Mouse (Mus musculus): ENCODE data around the gene Dicer1. TPM values are rescaled to one million over a fixed set of nuclear protein-coding genes. Genes with fewer than 3 reads are reported as not detected.

The Dicer1 gene
- total RNA-seq, 2 experiments from 2014 or later = 63.3 to 65.4 TPM

DNA sequence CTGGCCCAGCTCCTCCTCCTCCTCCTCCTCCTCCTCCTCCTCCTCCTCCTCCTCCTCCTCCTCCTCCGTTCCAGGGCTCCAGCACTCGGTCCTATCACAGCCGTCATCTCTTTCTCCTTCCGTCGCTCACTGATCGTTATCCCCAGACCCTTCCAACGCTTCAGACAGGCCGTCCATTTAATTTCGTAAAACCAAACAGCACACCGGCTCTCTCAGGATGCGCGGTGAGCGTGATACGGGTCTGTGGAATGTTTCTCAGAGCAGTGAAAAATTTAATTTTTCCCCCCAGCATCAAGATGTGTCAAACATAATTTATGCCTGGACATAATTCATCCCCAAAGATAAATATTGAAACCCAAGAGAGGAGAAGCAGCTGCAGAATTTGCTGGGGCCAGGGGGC, 73.3 kb downstream of the Dicer1 start:
- DNase-seq (ENCODE audit: low spot score in 2 of 2) = no peak

DNA sequence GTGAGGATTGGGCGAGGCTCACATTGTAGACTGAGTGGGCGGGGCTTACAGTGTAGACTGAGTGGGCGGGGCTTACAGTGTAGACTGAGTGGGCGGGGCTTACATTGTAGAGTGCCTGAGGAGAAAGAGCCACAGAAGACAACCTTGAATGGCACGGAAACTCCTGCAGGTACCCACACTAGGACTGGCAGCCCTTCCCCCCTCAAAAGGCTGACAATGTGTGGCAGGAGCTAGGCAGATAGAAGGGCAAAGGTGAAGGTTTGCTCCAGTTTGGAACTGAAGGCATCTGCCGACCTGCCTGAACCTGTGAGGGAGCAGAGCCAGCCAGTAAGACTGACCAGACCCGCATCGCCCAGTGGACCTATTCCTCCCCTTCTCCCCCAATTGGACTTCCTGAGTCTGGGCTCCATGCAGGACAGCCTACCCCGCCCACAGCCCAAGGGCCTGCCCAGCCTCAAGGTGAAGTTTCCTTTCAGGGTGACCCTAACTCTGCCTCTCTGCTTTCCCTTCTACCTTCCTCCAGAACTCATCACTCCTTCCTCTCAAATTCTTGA, 74.3 kb downstream of the Dicer1 start:
- no peak for DNase-seq (ENCODE audit: low spot score in 2 of 2)

DNA sequence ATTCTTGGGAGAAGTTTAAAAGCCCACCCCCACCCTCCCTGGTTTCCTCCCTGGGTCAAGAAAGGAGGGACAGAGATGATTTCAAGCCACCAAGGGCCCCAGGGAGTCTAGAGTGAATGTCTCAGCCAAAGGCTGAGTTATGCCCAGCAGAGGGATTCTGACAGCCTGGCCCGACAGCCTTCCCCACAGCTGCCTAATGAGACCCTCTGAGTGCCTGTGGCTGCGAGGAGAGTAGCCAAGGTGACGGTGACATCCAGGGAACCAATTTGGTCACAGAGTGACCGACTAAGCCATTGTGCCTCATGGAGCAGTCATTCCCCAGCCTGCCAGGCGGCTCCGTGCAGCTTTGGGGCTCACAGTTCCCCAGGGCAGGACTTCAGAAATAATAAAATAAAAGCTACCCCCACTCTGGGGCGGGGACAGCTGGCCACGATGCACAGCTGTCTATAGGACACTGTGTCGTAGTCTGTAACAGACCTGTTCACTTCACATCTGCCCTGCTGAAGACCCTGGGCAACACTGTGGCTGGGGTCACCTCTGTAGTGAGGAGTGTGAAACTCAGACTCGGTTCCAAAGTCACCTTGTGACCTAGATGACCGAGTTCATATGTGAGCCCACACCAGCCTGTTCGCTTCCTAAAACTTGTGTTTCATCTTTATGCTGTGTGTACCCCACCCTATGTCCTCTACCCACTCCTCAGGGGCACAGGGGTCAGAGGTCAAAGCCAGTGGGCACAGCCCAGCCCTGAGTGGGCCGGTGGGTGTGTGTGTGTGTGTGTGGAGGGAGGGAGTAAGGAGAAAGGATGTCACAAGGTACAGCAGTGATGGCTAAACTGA, 75.0 kb downstream of the Dicer1 start:
- DNase-seq (ENCODE audit: low spot score in 2 of 2) = no peak

- no peak for DNase-seq (ENCODE audit: low spot score in 2 of 2)
Observed at GRCm38 (mm10) chr12:104672976-104673375, 78.8 kb downstream of the Dicer1 start.

DNA sequence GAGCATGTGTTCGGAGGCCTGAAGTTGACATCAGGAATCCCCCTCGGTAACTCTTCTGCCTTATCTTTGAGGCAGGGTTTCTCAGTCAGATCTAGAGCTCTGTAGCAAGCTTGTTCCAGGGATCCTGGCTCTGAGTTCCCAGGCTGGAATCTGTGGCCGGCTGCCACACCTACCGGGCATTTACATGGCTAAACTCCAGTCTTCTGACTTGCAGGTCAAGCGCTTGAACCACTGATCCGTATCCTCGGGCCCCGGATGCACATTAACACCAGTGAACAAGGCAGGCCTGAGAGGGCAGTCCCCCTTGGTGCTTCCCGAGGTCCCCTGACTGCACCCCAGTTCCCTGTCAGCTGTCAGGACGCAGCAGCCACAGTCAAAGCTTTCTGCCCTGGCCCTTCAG, 79.3 kb downstream of the Dicer1 start:
- no peak for DNase-seq (ENCODE audit: low spot score in 2 of 2)

DNA sequence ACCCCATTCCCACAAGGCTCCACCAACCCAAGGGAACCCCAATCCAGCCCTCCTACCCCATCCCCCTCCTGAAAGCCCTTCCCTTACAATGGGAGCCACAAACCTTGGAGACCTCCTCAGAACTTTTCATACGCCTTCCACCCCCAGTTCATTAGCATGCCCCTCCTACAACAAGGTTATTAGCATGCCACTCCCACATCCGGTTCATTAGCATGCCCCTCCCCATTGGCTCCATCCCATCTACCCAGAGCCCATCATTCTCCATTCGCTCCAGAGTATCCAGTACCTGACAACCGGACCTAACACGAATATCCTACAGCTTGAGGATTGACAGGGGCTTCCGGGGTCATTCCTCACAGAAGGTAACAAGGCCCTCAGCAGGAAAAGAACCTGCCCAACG, 83.9 kb downstream of the Dicer1 start:
- DNase-seq (ENCODE audit: low spot score in 2 of 2) = no peak

DNA sequence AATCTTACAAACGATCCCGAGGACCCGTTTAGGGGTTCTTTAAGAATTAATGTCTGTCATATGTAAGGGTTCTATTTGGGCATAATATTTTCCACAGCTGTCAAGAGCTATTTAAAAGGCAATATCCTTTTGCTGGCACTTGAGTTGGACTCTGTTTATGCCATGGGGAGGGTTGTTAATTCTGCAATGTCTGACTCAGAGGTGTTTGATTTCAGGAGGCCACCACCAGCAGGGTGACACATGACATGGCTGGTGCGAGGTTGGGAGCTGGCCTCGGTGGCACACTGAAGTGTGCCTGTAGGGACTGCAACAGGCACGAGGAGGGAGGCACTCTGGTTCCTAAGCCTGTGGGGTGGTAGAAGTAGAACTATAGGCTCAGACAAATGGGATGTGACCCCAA, 85.8 kb downstream of the Dicer1 start:
- DNase-seq (ENCODE audit: low spot score in 2 of 2) = no peak

DNA sequence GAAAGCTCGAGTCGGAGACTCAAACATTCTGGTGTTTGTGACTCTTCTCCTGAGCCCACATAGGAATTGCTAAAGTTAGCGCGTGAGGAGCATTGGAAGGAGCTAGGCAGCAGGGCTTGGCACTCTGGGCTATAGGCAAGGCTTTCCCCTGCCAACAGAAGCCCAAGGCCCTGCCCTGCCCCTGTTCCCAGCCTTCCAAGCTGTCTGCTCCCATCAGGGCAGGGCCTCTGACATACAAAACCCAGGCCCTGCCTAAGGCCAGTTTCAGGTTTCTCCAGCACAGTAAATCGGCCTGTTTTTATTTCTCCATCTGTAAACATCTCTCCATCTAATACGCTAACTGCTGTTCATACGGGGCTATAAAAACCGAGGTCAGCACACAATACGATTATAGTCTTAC, 86.2 kb downstream of the Dicer1 start:
- DNase-seq (ENCODE audit: low spot score in 2 of 2) = no peak

DNA sequence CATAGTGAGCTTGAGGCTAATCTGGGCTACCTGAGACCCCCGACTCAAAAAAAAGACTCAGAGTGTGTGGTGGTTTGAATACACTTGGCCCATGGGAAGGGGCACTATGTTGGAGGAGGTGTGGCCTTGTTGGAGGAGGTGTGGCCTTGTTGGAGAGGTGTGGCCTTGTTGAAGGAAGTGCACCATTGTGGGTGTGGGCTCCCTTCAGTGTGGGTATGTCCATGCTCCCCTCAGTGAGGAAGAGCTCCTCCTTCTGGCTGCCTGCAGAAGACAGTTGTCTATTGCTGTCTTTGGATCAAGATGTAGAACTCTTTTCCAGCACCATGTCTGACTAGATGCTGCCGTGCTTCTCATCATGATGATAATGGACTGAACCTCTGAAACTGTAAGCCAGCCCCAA, 95.6 kb downstream of the Dicer1 start:
- no peak for DNase-seq (ENCODE audit: low spot score in 2 of 2)

DNA sequence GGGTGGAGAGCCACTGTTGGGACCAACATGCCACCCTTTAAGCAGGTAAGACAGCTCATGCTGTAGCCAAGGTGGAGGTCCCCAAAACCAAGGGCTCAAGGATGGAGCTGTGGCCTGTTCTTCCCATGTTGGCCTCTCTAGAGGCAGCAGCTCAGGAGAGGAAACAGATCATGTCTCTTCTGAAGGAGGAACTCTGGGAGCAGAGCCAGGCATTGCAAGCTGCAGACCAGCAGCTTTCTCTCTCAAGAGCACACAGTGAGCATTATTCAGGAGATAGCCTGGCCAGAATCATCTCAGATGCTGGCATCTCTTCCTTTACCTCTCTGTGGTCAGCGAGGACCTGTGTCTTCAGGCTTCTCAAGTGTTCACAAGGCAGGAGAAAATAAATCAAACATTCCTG, 96.7 kb downstream of the Dicer1 start:
- DNase-seq (ENCODE audit: low spot score in 2 of 2) = peak in 1 of 2 experiments; percentile 25

- no peak for DNase-seq (ENCODE audit: low spot score in 2 of 2)
Observed at GRCm38 (mm10) chr12:104652021-104652420, 99.7 kb downstream of the Dicer1 start.

- no peak for DNase-seq (ENCODE audit: low spot score in 2 of 2)
Observed at GRCm38 (mm10) chr12:104651269-104651668, 100.5 kb downstream of the Dicer1 start.

GRCm38 (mm10) chr12:104650510-104651260, 101.1 kb downstream of the Dicer1 start:
- no peak for DNase-seq (ENCODE audit: low spot score in 2 of 2)

DNA sequence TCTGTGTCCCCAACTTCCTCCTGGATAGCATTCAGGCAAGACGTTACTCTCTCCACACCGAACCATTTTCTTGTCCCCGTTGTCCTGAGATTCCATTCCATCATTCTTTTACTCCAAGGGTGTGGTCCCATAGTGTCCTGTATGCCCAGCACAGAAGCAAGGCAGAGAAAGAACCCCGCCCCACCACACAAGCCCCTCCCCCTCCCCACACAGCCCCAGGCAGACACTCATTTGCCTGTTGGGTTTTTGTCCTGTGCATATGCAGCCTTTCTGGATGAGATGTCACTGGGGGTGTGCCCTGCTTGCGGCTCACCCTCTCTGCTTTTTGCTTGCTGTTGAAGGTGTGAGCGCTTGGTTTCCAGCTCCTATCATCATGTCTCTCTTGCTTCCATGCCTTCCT, 103.4 kb downstream of the Dicer1 start:
- no peak for DNase-seq (ENCODE audit: low spot score in 2 of 2)

DNA sequence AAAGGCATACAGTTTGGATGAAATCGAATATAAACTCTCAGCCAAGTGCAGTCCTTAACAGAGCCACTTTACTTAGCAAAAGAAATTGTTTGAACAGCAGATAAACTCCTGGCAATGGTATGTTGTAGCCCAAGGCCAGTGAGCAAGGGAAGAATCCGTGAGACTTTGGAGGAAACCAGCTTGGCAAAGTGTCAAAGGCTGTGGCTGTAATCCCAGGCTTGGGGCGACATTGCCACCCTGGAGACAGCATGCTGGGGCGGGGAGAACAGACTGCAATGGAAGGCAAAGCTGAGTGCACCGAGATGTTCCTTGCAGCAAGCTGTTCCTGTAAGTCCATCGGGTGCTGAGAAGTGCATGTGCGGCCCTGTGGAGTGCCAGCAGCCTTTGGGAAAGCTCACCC, 109.4 kb downstream of the Dicer1 start:
- DNase-seq (ENCODE audit: low spot score in 2 of 2) = peak; percentile 38 to 43

GRCm38 (mm10) chr12:104640934-104641333, 110.8 kb downstream of the Dicer1 start:
- DNase-seq (ENCODE audit: low spot score in 2 of 2) = no peak

DNA sequence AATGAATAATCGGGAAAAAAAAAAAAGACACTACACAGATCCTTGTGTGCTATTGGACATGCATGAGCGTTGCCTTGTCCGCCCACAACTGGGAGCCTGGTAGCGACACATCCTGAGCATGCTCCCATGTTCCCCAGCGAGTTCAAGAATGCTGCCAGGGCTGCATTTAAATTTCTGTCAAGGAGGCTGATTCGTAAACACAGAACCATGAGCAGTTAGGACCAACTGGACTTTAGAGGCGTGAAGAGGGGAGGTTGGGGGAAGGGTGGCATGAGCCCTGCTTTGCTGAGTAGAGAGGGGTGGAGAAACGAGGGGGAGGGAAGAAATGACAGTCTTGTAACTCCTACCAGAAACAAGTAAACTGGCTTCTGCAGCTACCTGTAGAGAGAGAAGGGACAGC, 113.6 kb downstream of the Dicer1 start:
- DNase-seq (ENCODE audit: low spot score in 2 of 2) = no peak

Other genes starting within 250 kb of the Dicer1 start
- gene Clmn, start 113.1 kb upstream of the Dicer1 start, total RNA-seq (2021) = 10 to 100 TPM; 42.3 to 43.7 TPM

All from layer of hippocampus, postnatal 10 days (tissue).